Mouse (Mus musculus): ENCODE measurements around the gene Rabgap1l. TPM values are rescaled to one million over a fixed set of nuclear protein-coding genes. Genes with fewer than 3 reads are reported as not detected.

Gene Rabgap1l
- polyA plus RNA-seq, 1 experiment from 2014 or later, result 13.6 TPM

GRCm38 (mm10) chr1:160825441-160825856, 32.4 kb upstream of the Rabgap1l start:
- Histone ChIP-seq H3K27ac (replicated peaks; ENCODE audit: low read depth, low read length) (no peak overlapping the region), H3K4me2 (ENCODE audit: low read depth, low read length) (no peak overlapping the region), H3K36me3 (replicated peaks; ENCODE audit: control insufficient read depth, insufficient read depth, low read depth, low read length) (no peaks in the 10 kb centered on the region), H3K4me3 (ENCODE audit: low read depth, low read length) (no peak overlapping the region), H3K9me3 (replicated peaks; ENCODE audit: control insufficient read depth, low read length) (no peaks in the 10 kb centered on the region), H3K4me1 (ENCODE audit: control insufficient read depth, insufficient read depth, low read length) (no peaks in the 10 kb centered on the region), H3K27me3 (ENCODE audit: control insufficient read depth, insufficient read depth, low read length) (no peaks in the 10 kb centered on the region), H3K9ac (replicated peaks; ENCODE audit: low read length) (no peak overlapping the region)
- 69% methylated on average over 3 of the region's 3 CpGs for WGBS
- ATAC-seq (replicated peaks; ENCODE audit: insufficient number of reproducible peaks, low FRiP score, low TSS enrichment, low read depth) (no peak), DNase-seq (ENCODE audit: low spot score) (no peak)

GRCm38 (mm10) chr1:160823638-160824037, 30.6 kb upstream of the Rabgap1l start:
- H3K4me3 ChIP-seq (ENCODE audit: low read depth, low read length), result no peak overlapping the region
- 83% methylated on average over 3 of the region's 3 CpGs for WGBS
- H3K27me3 ChIP-seq (ENCODE audit: control insufficient read depth, insufficient read depth, low read length), result no peaks in the 10 kb centered on the region
- ATAC-seq (replicated peaks; ENCODE audit: insufficient number of reproducible peaks, low FRiP score, low TSS enrichment, low read depth) (no peak), DNase-seq (ENCODE audit: low spot score) (no peak)
- no peak overlapping the region for H3K27ac ChIP-seq (replicated peaks; ENCODE audit: low read depth, low read length)
- no peaks in the 10 kb centered on the region for H3K36me3 ChIP-seq (replicated peaks; ENCODE audit: control insufficient read depth, insufficient read depth, low read depth, low read length)
- H3K4me1 ChIP-seq (ENCODE audit: control insufficient read depth, insufficient read depth, low read length), result no peaks in the 10 kb centered on the region
- H3K9me3 ChIP-seq (replicated peaks; ENCODE audit: control insufficient read depth, low read length), result no peaks in the 10 kb centered on the region
- H3K9ac ChIP-seq (replicated peaks; ENCODE audit: low read length), result no peak overlapping the region
- no peak overlapping the region for H3K4me2 ChIP-seq (ENCODE audit: low read depth, low read length)

DNA sequence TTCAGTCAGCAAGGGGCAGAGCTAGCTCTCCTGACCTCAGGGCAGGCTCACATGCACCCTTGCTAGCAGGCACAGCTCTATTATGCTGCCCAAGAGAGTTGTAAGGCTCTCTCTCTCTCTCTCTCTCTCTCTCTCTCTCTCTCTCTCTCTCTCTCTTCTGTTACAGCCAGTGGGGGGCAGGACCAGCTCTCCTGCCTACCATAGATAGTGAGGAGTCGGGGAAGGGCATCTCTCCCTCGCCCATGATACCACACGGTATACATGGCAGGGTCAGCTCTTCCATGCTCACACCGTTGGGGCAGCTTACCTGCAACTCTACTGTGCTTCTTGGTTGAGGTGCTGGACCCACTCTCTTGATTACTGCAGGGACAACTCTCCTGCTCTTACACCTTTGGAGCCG, 21.2 kb upstream of the Rabgap1l start:
- Histone ChIP-seq H3K9me3 (replicated peaks; ENCODE audit: control insufficient read depth, low read length) (no peaks in the 10 kb centered on the region), H3K36me3 (replicated peaks; ENCODE audit: control insufficient read depth, insufficient read depth, low read depth, low read length) (no peaks in the 10 kb centered on the region), H3K9ac (replicated peaks; ENCODE audit: low read length) (no peak overlapping the region), H3K27me3 (ENCODE audit: control insufficient read depth, insufficient read depth, low read length) (no peaks in the 10 kb centered on the region), H3K27ac (replicated peaks; ENCODE audit: low read depth, low read length) (no peak overlapping the region), H3K4me3 (ENCODE audit: low read depth, low read length) (no peak overlapping the region), H3K4me1 (ENCODE audit: control insufficient read depth, insufficient read depth, low read length) (no peaks in the 10 kb centered on the region), H3K4me2 (ENCODE audit: low read depth, low read length) (no peak overlapping the region)
- ATAC-seq (replicated peaks; ENCODE audit: insufficient number of reproducible peaks, low FRiP score, low TSS enrichment, low read depth), result no peak
- WGBS, result 90% methylated on average over 5 of the region's 5 CpGs
- DNase-seq (ENCODE audit: low spot score), result no peak

DNA sequence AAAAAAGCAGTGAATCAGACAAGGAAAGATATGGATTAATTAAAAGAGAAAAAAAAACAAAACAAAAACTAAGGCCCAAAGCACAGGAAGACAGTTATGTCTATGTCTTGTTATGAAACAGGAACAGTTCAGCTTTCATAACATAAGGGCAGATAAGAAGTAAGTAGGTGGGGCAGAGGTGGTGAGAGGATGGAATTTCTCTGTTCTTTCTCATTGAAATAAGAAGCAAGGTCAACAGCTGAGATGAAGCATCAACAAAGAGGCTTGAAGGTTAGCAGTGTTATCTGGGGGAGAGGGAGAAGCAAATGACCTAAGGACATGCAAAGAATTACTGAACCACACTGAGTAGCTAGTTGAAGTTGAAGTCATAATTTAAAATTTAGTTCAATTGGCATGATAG, 19.4 kb upstream of the Rabgap1l start:
- Histone ChIP-seq H3K36me3 (replicated peaks; ENCODE audit: control insufficient read depth, insufficient read depth, low read depth, low read length) (no peaks in the 10 kb centered on the region), H3K9ac (replicated peaks; ENCODE audit: low read length) (no peak overlapping the region), H3K4me2 (ENCODE audit: low read depth, low read length) (no peak overlapping the region), H3K27ac (replicated peaks; ENCODE audit: low read depth, low read length) (no peak overlapping the region), H3K4me3 (ENCODE audit: low read depth, low read length) (no peak overlapping the region), H3K27me3 (ENCODE audit: control insufficient read depth, insufficient read depth, low read length) (no peaks in the 10 kb centered on the region), H3K9me3 (replicated peaks; ENCODE audit: control insufficient read depth, low read length) (no peaks in the 10 kb centered on the region), H3K4me1 (ENCODE audit: control insufficient read depth, insufficient read depth, low read length) (no peaks in the 10 kb centered on the region)
- ATAC-seq (replicated peaks; ENCODE audit: insufficient number of reproducible peaks, low FRiP score, low TSS enrichment, low read depth), result no peak
- no peak for DNase-seq (ENCODE audit: low spot score)

- DNase-seq (ENCODE audit: low spot score) (no peak), ATAC-seq (replicated peaks; ENCODE audit: insufficient number of reproducible peaks, low FRiP score, low TSS enrichment, low read depth) (no peak)
- Histone ChIP-seq H3K4me3 (ENCODE audit: low read depth, low read length) (no peak overlapping the region), H3K4me1 (ENCODE audit: control insufficient read depth, insufficient read depth, low read length) (no peaks in the 10 kb centered on the region), H3K4me2 (ENCODE audit: low read depth, low read length) (no peak overlapping the region), H3K9ac (replicated peaks; ENCODE audit: low read length) (no peak overlapping the region), H3K9me3 (replicated peaks; ENCODE audit: control insufficient read depth, low read length) (no peaks in the 10 kb centered on the region), H3K36me3 (replicated peaks; ENCODE audit: control insufficient read depth, insufficient read depth, low read depth, low read length) (no peaks in the 10 kb centered on the region), H3K27ac (replicated peaks; ENCODE audit: low read depth, low read length) (no peak overlapping the region), H3K27me3 (ENCODE audit: control insufficient read depth, insufficient read depth, low read length) (no peaks in the 10 kb centered on the region)
- WGBS, result 94% methylated on average over 1 of the region's 1 CpGs
Measured at GRCm38 (mm10) chr1:160811930-160812329, 18.9 kb upstream of the Rabgap1l start.

GRCm38 (mm10) chr1:160805268-160805667, 12.3 kb upstream of the Rabgap1l start:
- Histone ChIP-seq H3K4me3 (ENCODE audit: low read depth, low read length) (no peak overlapping the region), H3K27me3 (ENCODE audit: control insufficient read depth, insufficient read depth, low read length) (no peaks in the 10 kb centered on the region), H3K4me2 (ENCODE audit: low read depth, low read length) (no peak overlapping the region), H3K9me3 (replicated peaks; ENCODE audit: control insufficient read depth, low read length) (no peaks in the 10 kb centered on the region), H3K36me3 (replicated peaks; ENCODE audit: control insufficient read depth, insufficient read depth, low read depth, low read length) (no peaks in the 10 kb centered on the region), H3K9ac (replicated peaks; ENCODE audit: low read length) (no peak overlapping the region), H3K27ac (replicated peaks; ENCODE audit: low read depth, low read length) (no peak overlapping the region), H3K4me1 (ENCODE audit: control insufficient read depth, insufficient read depth, low read length) (no peaks in the 10 kb centered on the region)
- ATAC-seq (replicated peaks; ENCODE audit: insufficient number of reproducible peaks, low FRiP score, low TSS enrichment, low read depth), result no peak
- WGBS, result 74% methylated on average over 2 of the region's 2 CpGs
- DNase-seq (ENCODE audit: low spot score), result no peak

DNA sequence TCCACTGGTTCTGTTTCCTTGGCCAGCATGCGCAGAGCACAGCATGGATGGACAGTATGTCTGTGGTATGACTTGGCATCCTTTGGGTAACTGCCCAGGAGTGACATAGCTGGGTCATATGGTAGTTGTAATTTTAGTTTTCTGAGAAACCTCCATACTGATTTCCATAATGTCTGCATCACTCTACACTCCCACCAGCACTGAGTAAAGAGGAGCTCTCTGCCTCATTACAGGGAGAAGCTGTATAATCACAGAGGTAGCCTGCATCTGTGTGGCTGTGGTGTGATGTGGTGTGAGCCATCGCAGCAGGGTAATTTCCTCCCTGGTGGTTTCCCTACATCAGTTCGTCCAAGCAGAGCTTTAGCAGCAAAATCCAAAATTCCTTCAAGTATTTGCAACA, 7.0 kb upstream of the Rabgap1l start:
- Histone ChIP-seq H3K9ac (replicated peaks; ENCODE audit: low read length) (no peak overlapping the region), H3K4me2 (ENCODE audit: low read depth, low read length) (no peak overlapping the region), H3K36me3 (replicated peaks; ENCODE audit: control insufficient read depth, insufficient read depth, low read depth, low read length) (no peaks in the 10 kb centered on the region), H3K4me3 (ENCODE audit: low read depth, low read length) (no peak overlapping the region), H3K4me1 (ENCODE audit: control insufficient read depth, insufficient read depth, low read length) (no peaks in the 10 kb centered on the region), H3K9me3 (replicated peaks; ENCODE audit: control insufficient read depth, low read length) (no peaks in the 10 kb centered on the region), H3K27ac (replicated peaks; ENCODE audit: low read depth, low read length) (no peak overlapping the region), H3K27me3 (ENCODE audit: control insufficient read depth, insufficient read depth, low read length) (no peaks in the 10 kb centered on the region)
- 79% methylated on average over 3 of the region's 3 CpGs for WGBS
- DNase-seq (ENCODE audit: low spot score) (no peak), ATAC-seq (replicated peaks; ENCODE audit: insufficient number of reproducible peaks, low FRiP score, low TSS enrichment, low read depth) (no peak)

- no peak overlapping the region for H3K9ac ChIP-seq (replicated peaks; ENCODE audit: low read length)
- H3K9me3 ChIP-seq (replicated peaks; ENCODE audit: control insufficient read depth, low read length), result no peaks in the 10 kb centered on the region
- no peaks in the 10 kb centered on the region for H3K27me3 ChIP-seq (ENCODE audit: control insufficient read depth, insufficient read depth, low read length)
- H3K4me2 ChIP-seq (ENCODE audit: low read depth, low read length), result no peak overlapping the region
- no peaks in the 10 kb centered on the region for H3K4me1 ChIP-seq (ENCODE audit: control insufficient read depth, insufficient read depth, low read length)
- H3K27ac ChIP-seq (replicated peaks; ENCODE audit: low read depth, low read length), result no peak overlapping the region
- WGBS, result 71% methylated on average over 2 of the region's 2 CpGs
- no peak for ATAC-seq (replicated peaks; ENCODE audit: insufficient number of reproducible peaks, low FRiP score, low TSS enrichment, low read depth)
- H3K36me3 ChIP-seq (replicated peaks; ENCODE audit: control insufficient read depth, insufficient read depth, low read depth, low read length), result no peaks in the 10 kb centered on the region
- H3K4me3 ChIP-seq (ENCODE audit: low read depth, low read length), result no peak overlapping the region
- no peak for DNase-seq (ENCODE audit: low spot score)
Measured at GRCm38 (mm10) chr1:160795016-160795415, 2.0 kb upstream of the Rabgap1l start.
